Mouse (Mus musculus): ENCODE results near the gene Rapgef1. TPM values are rescaled to one million over a fixed set of nuclear protein-coding genes. Genes with fewer than 3 reads are reported as not detected.
"Not testable (repeated sequence)": the region's sequence is repeated elsewhere in the genome, so short reads cannot be mapped to it uniquely, and the experiment has no call there.

The Rapgef1 gene
- total RNA-seq, 2 experiments from 2014 or later = 118 to 128 TPM

- DNase-seq (ENCODE audit: low spot score in 2 of 2) = no peak
Observed at GRCm38 (mm10) chr2:29735708-29736107, 116.2 kb downstream of the Rapgef1 start.

- DNase-seq (ENCODE audit: low spot score in 2 of 2) = no peak
Observed at GRCm38 (mm10) chr2:29737209-29737925, 117.8 kb downstream of the Rapgef1 start.

- no peak for DNase-seq (ENCODE audit: low spot score in 2 of 2)
Observed at GRCm38 (mm10) chr2:29738799-29739198, 119.3 kb downstream of the Rapgef1 start.

DNA sequence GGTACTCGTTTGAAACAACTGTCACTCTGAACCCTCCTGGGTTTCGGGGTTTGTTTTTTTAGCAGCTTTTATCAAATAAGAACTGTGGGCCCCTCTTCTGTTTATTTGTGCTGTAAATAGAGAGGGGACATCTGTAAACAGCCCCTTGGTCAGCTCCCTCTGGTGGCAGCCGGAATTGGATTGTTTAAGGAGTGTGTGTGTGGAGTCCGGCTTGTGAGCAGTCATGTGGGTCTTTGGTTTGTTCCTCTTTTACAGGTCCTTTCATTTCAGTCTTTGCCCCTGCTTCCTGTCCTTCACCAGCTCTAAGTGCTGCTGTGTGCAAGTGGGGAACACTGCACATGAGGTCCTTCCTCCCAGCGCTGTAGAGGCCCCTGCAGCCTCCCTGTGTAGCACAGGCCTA is 119.8 kb downstream of the Rapgef1 start:
- peak in 1 of 2 experiments; percentile 45 for DNase-seq (ENCODE audit: low spot score in 2 of 2)

GRCm38 (mm10) chr2:29741207-29741606 is 121.7 kb downstream of the Rapgef1 start:
- no peak for DNase-seq (ENCODE audit: low spot score in 2 of 2)

- no peak for DNase-seq (ENCODE audit: low spot score in 2 of 2)
Observed at GRCm38 (mm10) chr2:29744256-29744655, 124.7 kb downstream of the Rapgef1 start.

GRCm38 (mm10) chr2:29747188-29747782 is 127.8 kb downstream of the Rapgef1 start:
- DNase-seq (ENCODE audit: low spot score in 2 of 2) = no peak

DNA sequence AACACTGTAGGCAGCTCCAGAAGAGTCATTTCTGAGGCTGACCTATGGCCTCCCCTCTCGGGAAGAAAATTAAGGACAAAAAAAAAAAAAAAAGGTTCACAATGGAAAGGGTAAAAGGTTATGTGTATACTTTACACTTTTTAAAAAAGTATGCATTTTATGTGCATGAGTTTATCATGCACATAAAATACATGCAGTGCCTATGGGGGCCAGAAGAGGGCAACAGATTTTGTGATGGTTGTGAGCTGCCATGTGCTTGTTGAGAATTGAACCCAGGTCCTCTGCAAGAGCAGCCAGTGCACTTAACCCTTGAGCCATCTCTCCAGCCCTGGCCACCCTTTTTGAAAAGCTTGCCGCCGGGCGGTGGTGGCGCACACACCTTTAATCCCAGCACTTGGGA is 128.3 kb downstream of the Rapgef1 start:
- no peak for DNase-seq (ENCODE audit: low spot score in 2 of 2)

DNA sequence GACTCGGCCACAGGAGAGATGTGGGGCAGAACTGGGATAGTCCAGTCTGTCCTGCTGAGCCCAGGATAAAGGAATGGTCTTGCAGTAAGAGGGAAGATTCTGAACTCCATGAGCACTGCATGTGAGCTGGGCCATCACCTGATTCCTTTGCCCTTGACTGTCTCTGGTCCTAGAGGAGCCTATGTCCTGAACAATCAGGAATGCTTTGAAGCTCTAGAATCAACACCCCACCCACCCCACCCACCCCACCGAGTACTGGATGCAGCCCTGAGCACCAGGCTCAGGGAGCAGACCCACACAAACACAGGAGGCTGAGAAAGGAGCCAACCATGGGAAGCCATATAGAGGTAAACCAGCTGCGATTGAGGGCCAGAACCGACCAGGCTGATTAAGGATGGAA is 129.0 kb downstream of the Rapgef1 start:
- no peak for DNase-seq (ENCODE audit: low spot score in 2 of 2)

GRCm38 (mm10) chr2:29751497-29751896 is 132.0 kb downstream of the Rapgef1 start, which contains the start of gene Gm13420:
Gene Gm13420, minus strand, starts transcription at chr2:29751685.
- DNase-seq (ENCODE audit: low spot score in 2 of 2) = no peak

DNA sequence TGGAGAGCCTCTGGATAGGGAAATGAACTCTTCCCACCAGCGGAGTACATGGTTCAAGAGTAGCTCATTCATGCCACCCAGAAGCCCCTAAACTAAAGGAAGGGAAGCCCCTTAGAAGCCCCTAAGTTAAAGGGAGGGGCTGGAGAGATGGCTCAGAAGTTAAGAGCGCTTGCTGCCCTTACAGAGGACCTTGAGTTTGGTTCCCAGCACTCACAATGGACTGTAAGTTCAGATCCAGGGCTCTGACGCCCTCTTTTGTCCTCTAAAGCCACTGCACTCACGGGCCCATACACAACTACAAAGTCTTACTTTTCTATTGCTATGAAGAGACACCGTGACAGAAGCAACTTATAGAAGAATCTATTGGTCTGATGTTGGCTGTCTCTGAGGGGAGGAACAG is 132.9 kb downstream of the Rapgef1 start:
- DNase-seq (ENCODE audit: low spot score in 2 of 2) = no peak

DNA sequence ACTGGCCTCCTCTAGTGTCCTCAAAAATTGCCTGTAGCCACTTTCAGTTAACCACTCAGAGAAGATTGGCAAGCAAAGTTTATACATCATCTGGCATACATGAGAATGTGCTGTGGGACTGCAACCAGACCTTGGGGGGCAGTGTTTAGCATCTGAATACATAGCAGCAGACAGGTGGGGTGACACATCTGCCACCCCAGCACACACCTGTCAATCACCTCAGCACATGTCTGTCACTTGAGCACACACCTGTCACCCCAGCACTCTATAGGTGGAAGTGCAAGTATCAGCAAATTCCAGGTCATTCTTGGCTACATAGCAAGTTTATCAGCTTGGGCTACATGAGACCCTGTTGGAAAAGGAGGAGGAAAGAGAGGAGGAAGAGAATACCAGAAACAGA is 136.2 kb downstream of the Rapgef1 start:
- DNase-seq (ENCODE audit: low spot score in 2 of 2) = no peak

GRCm38 (mm10) chr2:29764831-29765230 is 145.3 kb downstream of the Rapgef1 start:
- peak; percentile 36 to 59 for DNase-seq (ENCODE audit: low spot score in 2 of 2)

- DNase-seq (ENCODE audit: low spot score in 2 of 2) = no peak
Observed at GRCm38 (mm10) chr2:29767976-29768709, 148.6 kb downstream of the Rapgef1 start.

DNA sequence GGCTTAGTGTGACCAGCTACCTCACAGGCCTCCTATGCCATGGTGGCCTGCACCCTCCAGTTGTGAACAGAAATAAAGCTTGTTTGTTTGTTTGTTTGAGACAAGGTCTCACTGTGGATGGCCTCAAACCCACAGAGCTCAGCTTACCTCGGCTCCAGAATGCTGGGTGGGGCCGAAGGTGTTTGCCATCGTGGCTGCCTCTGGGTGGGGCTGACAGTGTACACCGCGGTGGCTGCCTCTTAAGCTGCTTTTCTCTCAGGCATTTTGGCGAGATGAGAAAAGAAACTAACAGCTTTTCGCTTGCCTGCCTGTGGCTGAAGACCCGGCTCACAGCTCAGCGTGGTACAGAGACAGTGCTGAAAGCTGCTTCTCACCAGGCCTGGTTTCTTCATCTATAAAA is 149.4 kb downstream of the Rapgef1 start:
- no peak for DNase-seq (ENCODE audit: low spot score in 2 of 2)

GRCm38 (mm10) chr2:29770162-29770561 is 150.6 kb downstream of the Rapgef1 start:
- DNase-seq (ENCODE audit: low spot score in 2 of 2) = no peak

- no peak for DNase-seq (ENCODE audit: low spot score in 2 of 2)
Observed at GRCm38 (mm10) chr2:29771611-29772461, 152.3 kb downstream of the Rapgef1 start.

DNA sequence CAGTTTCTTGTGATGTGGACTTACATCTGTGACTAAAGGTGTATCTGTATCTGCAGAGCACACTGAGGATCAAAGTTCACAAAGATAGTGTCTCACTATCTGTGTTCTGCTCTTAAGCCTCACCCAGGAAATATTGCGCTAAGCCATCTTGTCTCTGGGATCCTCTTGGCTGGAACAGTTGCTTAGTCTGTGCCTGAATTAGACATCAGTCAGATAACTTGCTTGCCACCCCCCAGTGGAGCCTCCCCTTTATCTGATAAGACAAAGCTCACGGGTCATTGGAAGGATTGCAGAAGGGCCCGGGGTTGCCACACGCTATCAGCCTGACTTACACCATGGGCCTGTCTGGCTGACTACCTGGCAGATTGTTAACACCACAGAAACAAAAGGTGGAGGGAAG is 153.8 kb downstream of the Rapgef1 start:
- DNase-seq (ENCODE audit: low spot score in 2 of 2) = no peak

GRCm38 (mm10) chr2:29781256-29781655 is 161.7 kb downstream of the Rapgef1 start:
- not testable (repeated sequence) for DNase-seq (ENCODE audit: low spot score in 2 of 2)

GRCm38 (mm10) chr2:29784290-29784689 is 164.8 kb downstream of the Rapgef1 start:
- DNase-seq (ENCODE audit: low spot score in 2 of 2) = no peak

All from layer of hippocampus, postnatal 14 days (tissue).